Mouse (Mus musculus): Measurements from ENCODE around the gene Cep250.

GRCm38 (mm10) chr2:155945580-155945979 is 10.7 kb upstream of the Cep250 start:
- TF ChIP-seq FLI1 (IDR thresholded peaks at IDR 0.05; ENCODE audit: low read length) (no peak), GATA1 (IDR thresholded peaks at IDR 0.05; ENCODE audit: borderline replicate concordance, low read length) (no peak)
